Mouse (Mus musculus): Measurements from ENCODE around the gene 2310033P09Rik. TPM values are rescaled to one million over a fixed set of nuclear protein-coding genes. Genes with fewer than 3 reads are reported as not detected.
A peak's percentile ranks its signal among the peaks of the same experiment; 100 is the strongest.

The 2310033P09Rik gene
- polyA plus RNA-seq, 1 experiment from 2014 or later = 36.2 TPM

- Histone ChIP-seq H3K4me3 (replicated peaks) (no peak overlapping the region), H3K27ac (no peak overlapping the region), H3K9me3 (no peaks in the 10 kb centered on the region), H3K4me1 (peaks cover 40% of the 10 kb centered on the region), H3K4me2 (no peak overlapping the region), H3K9ac (no peak overlapping the region; the same call in 1 of the 2 replicates), H3K27me3 (no peaks in the 10 kb centered on the region), H3K36me3 (replicated peaks) (peaks cover 14% of the 10 kb centered on the region; the same call in 1 of the 2 replicates)
- ATAC-seq (ENCODE audit: low FRiP score) = no peak
- WGBS = 89% methylated on average over 2 of the region's 2 CpGs
Observed at GRCm38 (mm10) chr11:59225167-59225566, 17.0 kb downstream of the 2310033P09Rik start.

- Histone ChIP-seq H3K36me3 (replicated peaks) (peaks cover 9% of the 10 kb centered on the region; the same call in 1 of the 2 replicates), H3K4me3 (replicated peaks) (peak overlapping the region; percentile 99), H3K4me1 (peaks cover 45% of the 10 kb centered on the region), H3K9ac (peak overlapping the region; percentile 100), H3K4me2 (peak overlapping the region; percentile 80), H3K9me3 (no peaks in the 10 kb centered on the region), H3K27me3 (no peaks in the 10 kb centered on the region), H3K27ac (no peak overlapping the region)
- 79% methylated on average over 3 of the region's 3 CpGs for WGBS
- no peak for ATAC-seq (ENCODE audit: low FRiP score)
Observed at GRCm38 (mm10) chr11:59226251-59226650, 18.1 kb downstream of the 2310033P09Rik start.

GRCm38 (mm10) chr11:59226787-59227603 lies 18.9 kb downstream of the 2310033P09Rik start:
- Histone ChIP-seq H3K4me1 (peaks cover 45% of the 10 kb centered on the region), H3K36me3 (replicated peaks) (peaks cover 9% of the 10 kb centered on the region; the same call in 1 of the 2 replicates), H3K27me3 (no peaks in the 10 kb centered on the region), H3K9me3 (no peaks in the 10 kb centered on the region), H3K9ac (peak overlapping the region; percentile 100), H3K27ac (no peak overlapping the region), H3K4me2 (peak overlapping the region; percentile 80), H3K4me3 (replicated peaks) (peak overlapping the region; percentile 99)
- no peak for ATAC-seq (ENCODE audit: low FRiP score)
- 8% methylated on average over 21 of the region's 21 CpGs for WGBS

- H3K4me3 ChIP-seq (replicated peaks) = peak overlapping the region; percentile 99
- H3K27ac ChIP-seq = peak overlapping the region; percentile 94
- ATAC-seq (ENCODE audit: low FRiP score) = peak; percentile 87
- 0 out of 2 replicates have a peak, but pooled peaks cover 9% of the 10 kb centered on the region for H3K36me3 ChIP-seq (replicated peaks)
- H3K27me3 ChIP-seq = no peaks in the 10 kb centered on the region
- peaks cover 45% of the 10 kb centered on the region for H3K4me1 ChIP-seq
- no peaks in the 10 kb centered on the region for H3K9me3 ChIP-seq
- under 1% methylated on average over 51 of the region's 51 CpGs for WGBS
- H3K9ac ChIP-seq = peak overlapping the region; percentile 100
- peak overlapping the region; percentile 80 for H3K4me2 ChIP-seq
Observed at GRCm38 (mm10) chr11:59227604-59228121, 19.5 kb downstream of the 2310033P09Rik start.

GRCm38 (mm10) chr11:59228122-59228953 lies 20.2 kb downstream of the 2310033P09Rik start, which contains the start of gene Arf1:
TSS of gene Arf1 (minus strand) at chr11:59228270.
- Histone ChIP-seq H3K27ac (peak within 1 kb of the TSS; percentile 94), H3K27me3 (no peaks in the 10 kb centered on the region), H3K4me1 (peaks cover 42% of the 10 kb centered on the region), H3K9ac (peak within 1 kb of the TSS; percentile 100), H3K4me3 (replicated peaks) (peak within 1 kb of the TSS; percentile 99), H3K9me3 (no peaks in the 10 kb centered on the region), H3K4me2 (peak within 1 kb of the TSS; percentile 80), H3K36me3 (replicated peaks) (0 out of 2 replicates have a peak, but pooled peaks cover 6% of the 10 kb centered on the region)
- WGBS = 4% methylated on average over 59 of the region's 59 CpGs
- peak; percentile 98 for ATAC-seq (ENCODE audit: low FRiP score)

GRCm38 (mm10) chr11:59230144-59230760 lies 22.1 kb downstream of the 2310033P09Rik start:
- Histone ChIP-seq H3K9ac (no peak overlapping the region), H3K4me2 (no peak overlapping the region), H3K4me1 (peaks cover 31% of the 10 kb centered on the region), H3K4me3 (replicated peaks) (no peak overlapping the region), H3K9me3 (no peaks in the 10 kb centered on the region), H3K27ac (no peak overlapping the region), H3K36me3 (replicated peaks) (no peaks in the 10 kb centered on the region), H3K27me3 (no peaks in the 10 kb centered on the region)
- WGBS = 17% methylated on average over 7 of the region's 7 CpGs
- no peak for ATAC-seq (ENCODE audit: low FRiP score)

- 59% methylated on average over 2 of the region's 2 CpGs for WGBS
- Histone ChIP-seq H3K9me3 (no peaks in the 10 kb centered on the region), H3K9ac (no peak overlapping the region), H3K4me1 (peaks cover 11% of the 10 kb centered on the region), H3K27ac (no peak overlapping the region), H3K4me3 (replicated peaks) (no peak overlapping the region), H3K4me2 (no peak overlapping the region), H3K36me3 (replicated peaks) (no peaks in the 10 kb centered on the region), H3K27me3 (peaks cover 4% of the 10 kb centered on the region; the same call in 1 of the 2 replicates)
- no peak for ATAC-seq (ENCODE audit: low FRiP score)
Observed at GRCm38 (mm10) chr11:59232797-59233196, 24.7 kb downstream of the 2310033P09Rik start.

GRCm38 (mm10) chr11:59238525-59239427 lies 30.7 kb downstream of the 2310033P09Rik start:
- Histone ChIP-seq H3K4me3 (replicated peaks) (no peak overlapping the region), H3K27me3 (peaks cover 45% of the 10 kb centered on the region)

GRCm38 (mm10) chr11:59239428-59239785 lies 31.3 kb downstream of the 2310033P09Rik start:
- peak overlapping the region; percentile 26; the same call in 1 of the 2 replicates for H3K27ac ChIP-seq
- no peaks in the 10 kb centered on the region for H3K36me3 ChIP-seq (replicated peaks)
- 63% methylated on average over 4 of the region's 4 CpGs for WGBS
- no peak overlapping the region for H3K4me2 ChIP-seq
- peaks cover 17% of the 10 kb centered on the region for H3K4me1 ChIP-seq
- peaks cover 48% of the 10 kb centered on the region for H3K27me3 ChIP-seq
- H3K4me3 ChIP-seq (replicated peaks) = no peak overlapping the region
- ATAC-seq (ENCODE audit: low FRiP score) = peak; percentile 30; the same call in 1 of the 2 replicates
- no peaks in the 10 kb centered on the region for H3K9me3 ChIP-seq
- H3K9ac ChIP-seq = no peak overlapping the region

More at GRCm38 (mm10) chr11:59238525-59239427, 30.7 kb downstream of the 2310033P09Rik start:
- Histone ChIP-seq H3K36me3 (replicated peaks) (no peaks in the 10 kb centered on the region), H3K27ac (peak overlapping the region; percentile 26; the same call in 1 of the 2 replicates), H3K4me1 (peaks cover 17% of the 10 kb centered on the region), H3K9ac (no peak overlapping the region), H3K9me3 (no peaks in the 10 kb centered on the region), H3K4me2 (no peak overlapping the region)
- peak; percentile 79 for ATAC-seq (ENCODE audit: low FRiP score)
- 8% methylated on average over 12 of the region's 15 CpGs for WGBS

GRCm38 (mm10) chr11:59239796-59240195 lies 31.7 kb downstream of the 2310033P09Rik start:
- 82% methylated on average over 4 of the region's 4 CpGs for WGBS
- Histone ChIP-seq H3K9ac (no peak overlapping the region), H3K27ac (0 out of 2 replicates have a peak overlapping the region, but pooled peaks have one; percentile 26), H3K4me2 (no peak overlapping the region), H3K36me3 (replicated peaks) (no peaks in the 10 kb centered on the region), H3K4me3 (replicated peaks) (no peak overlapping the region), H3K9me3 (no peaks in the 10 kb centered on the region), H3K4me1 (peaks cover 17% of the 10 kb centered on the region), H3K27me3 (peaks cover 48% of the 10 kb centered on the region)
- 0 out of 2 replicates have a peak, but pooled peaks have one; percentile 16 for ATAC-seq (ENCODE audit: low FRiP score)

- Histone ChIP-seq H3K4me1 (peaks cover 17% of the 10 kb centered on the region), H3K4me3 (replicated peaks) (no peak overlapping the region), H3K36me3 (replicated peaks) (no peaks in the 10 kb centered on the region), H3K27ac (no peak overlapping the region), H3K4me2 (no peak overlapping the region), H3K27me3 (peaks cover 48% of the 10 kb centered on the region), H3K9me3 (no peaks in the 10 kb centered on the region), H3K9ac (no peak overlapping the region)
- 29% methylated on average over 1 of the region's 3 CpGs for WGBS
- ATAC-seq (ENCODE audit: low FRiP score) = no peak
Observed at GRCm38 (mm10) chr11:59241841-59242240, 33.7 kb downstream of the 2310033P09Rik start.
